Mouse (Mus musculus) forebrain, embryonic 13.5 days (tissue): ENCODE data around the gene Hmg20b. TPM values are rescaled to one million over a fixed set of nuclear protein-coding genes. Genes with fewer than 3 reads are reported as not detected.

ENCODE experiments used
- ATAC-seq: fragments of 200-750 bp; cut with Nextera tagmentation; 2 replicates; pipeline ENCODE4 v1.8.0; 2017
- H3K27ac ChIP-seq: fragments of 300-500 bp; sonication (generic); 2 replicates; pipeline ENCODE4 v1.5.1; 2015; ENCODE audit warnings: inconsistent platforms, mild to moderate bottlenecking, moderate library complexity
- H3K27me3 ChIP-seq: fragments of 300-500 bp; sonication (generic); 2 replicates; pipeline ENCODE4 v1.6.1; 2015; ENCODE audit warnings: mild to moderate bottlenecking, inconsistent platforms
- H3K36me3 ChIP-seq: fragments of 300-500 bp; sonication (generic); 2 replicates; pipeline ENCODE4 v1.6.1; 2015; ENCODE audit warnings: mild to moderate bottlenecking, inconsistent platforms; ENCODE audit not compliant: poor library complexity, severe bottlenecking
- H3K4me1 ChIP-seq: fragments of 300-500 bp; sonication (generic); 2 replicates; pipeline ENCODE4 v1.6.1; 2015; ENCODE audit warnings: inconsistent platforms
- H3K4me2 ChIP-seq: fragments of 300-500 bp; sonication (generic); 2 replicates; pipeline ENCODE4 v1.6.1; 2015; ENCODE audit warnings: inconsistent platforms, mild to moderate bottlenecking, moderate library complexity
- H3K4me3 ChIP-seq: fragments of 300-500 bp; sonication (generic); 2 replicates; pipeline ENCODE4 v1.5.1; 2015; ENCODE audit warnings: mild to moderate bottlenecking, inconsistent platforms
- H3K9ac ChIP-seq: fragments of 300-500 bp; sonication (generic); 2 replicates; pipeline ENCODE4 v1.6.1; 2015; ENCODE audit warnings: mild to moderate bottlenecking, inconsistent platforms
- H3K9me3 ChIP-seq: fragments of 300-500 bp; sonication (generic); replicated peaks from 2 replicates; pipeline ENCODE4 v1.6.1; 2016; ENCODE audit warnings: inconsistent platforms
- WGBS: fragments of 180-500 bp; shearing (Covaris S2); methylation state at CpG from one replicate; pipeline ENCODE4 v1.1.7; 2015; 5-methylcytosine and 5-hydroxymethylcytosine counted together
- polyA plus RNA-seq: library from polyadenylated mRNA; unstranded; fragments of >200 nt; fragmentation: Nextera tagmentation; extraction: Ambion mirVana; gene quantifications from 2 replicates; pipeline ENCODE4 v1.2.1, GENCODE M21; 2015

The Hmg20b gene
- polyA plus RNA-seq, 1 experiment from 2014 or later: 60.6 TPM

GRCm38 (mm10) chr10:81305663-81306062, 44.6 kb downstream of the Hmg20b start:
- H3K36me3 ChIP-seq: peaks cover 52% of the 10 kb centered on the region
- no peak for ATAC-seq

GRCm38 (mm10) chr10:81304597-81305238, 45.6 kb downstream of the Hmg20b start:
- no peak overlapping the region for H3K4me2 ChIP-seq
- no peak overlapping the region for H3K4me3 ChIP-seq
- H3K27me3 ChIP-seq: no peaks in the 10 kb centered on the region
- no peaks in the 10 kb centered on the region for H3K9me3 ChIP-seq
- H3K27ac ChIP-seq: no peak overlapping the region
- 27% methylated on average over 7 of the region's 9 CpGs for WGBS
- H3K4me1 ChIP-seq: peaks cover 16% of the 10 kb centered on the region
- ATAC-seq: 0 out of 2 replicates have a peak, but pooled peaks have one; percentile 41
- no peak overlapping the region for H3K9ac ChIP-seq
- peaks cover 43% of the 10 kb centered on the region for H3K36me3 ChIP-seq

More at GRCm38 (mm10) chr10:81305663-81306062, 44.6 kb downstream of the Hmg20b start:
- Histone ChIP-seq H3K27me3 (no peaks in the 10 kb centered on the region), H3K9me3 (no peaks in the 10 kb centered on the region), H3K4me3 (no peak overlapping the region), H3K4me2 (no peak overlapping the region), H3K4me1 (peaks cover 16% of the 10 kb centered on the region), H3K9ac (no peak overlapping the region), H3K27ac (no peak overlapping the region)
- WGBS: 94% methylated on average over 14 of the region's 14 CpGs

GRCm38 (mm10) chr10:81303761-81304160, 46.5 kb downstream of the Hmg20b start:
- Histone ChIP-seq H3K27me3 (no peaks in the 10 kb centered on the region), H3K9me3 (no peaks in the 10 kb centered on the region), H3K27ac (no peak overlapping the region), H3K9ac (no peak overlapping the region), H3K4me3 (no peak overlapping the region), H3K4me2 (no peak overlapping the region), H3K4me1 (peaks cover 16% of the 10 kb centered on the region), H3K36me3 (peaks cover 33% of the 10 kb centered on the region)
- 87% methylated on average over 7 of the region's 7 CpGs for WGBS
- no peak for ATAC-seq

- Histone ChIP-seq H3K9ac (no peak overlapping the region), H3K36me3 (peaks cover 29% of the 10 kb centered on the region), H3K9me3 (no peaks in the 10 kb centered on the region), H3K27me3 (no peaks in the 10 kb centered on the region), H3K4me1 (peaks cover 16% of the 10 kb centered on the region), H3K27ac (peak overlapping the region; percentile 35; the same call in 1 of the 2 replicates), H3K4me3 (no peak overlapping the region), H3K4me2 (no peak overlapping the region)
- ATAC-seq: no peak
- WGBS: 78% methylated on average over 10 of the region's 10 CpGs
These were observed 47.0 kb downstream of the Hmg20b start for GRCm38 (mm10) chr10:81303258-81303657.

GRCm38 (mm10) chr10:81302781-81303218, 47.5 kb downstream of the Hmg20b start:
- Histone ChIP-seq H3K27me3 (no peaks in the 10 kb centered on the region), H3K4me3 (no peak overlapping the region), H3K9ac (peak overlapping the region; percentile 26; the same call in 1 of the 2 replicates), H3K36me3 (peaks cover 28% of the 10 kb centered on the region), H3K4me2 (no peak overlapping the region), H3K27ac (peak overlapping the region; percentile 35; the same call in 1 of the 2 replicates), H3K9me3 (no peaks in the 10 kb centered on the region), H3K4me1 (peaks cover 16% of the 10 kb centered on the region)
- WGBS: 71% methylated on average over 14 of the region's 14 CpGs
- no peak for ATAC-seq

GRCm38 (mm10) chr10:81302288-81302687, 48.0 kb downstream of the Hmg20b start:
- H3K27ac ChIP-seq: peak overlapping the region; percentile 25; the same call in 1 of the 2 replicates
- ATAC-seq: no peak
- no peak overlapping the region for H3K4me2 ChIP-seq
- 78% methylated on average over 4 of the region's 4 CpGs for WGBS
- peaks cover 16% of the 10 kb centered on the region for H3K4me1 ChIP-seq
- no peaks in the 10 kb centered on the region for H3K9me3 ChIP-seq
- no peak overlapping the region for H3K4me3 ChIP-seq
- no peaks in the 10 kb centered on the region for H3K27me3 ChIP-seq
- H3K9ac ChIP-seq: peak overlapping the region; percentile 50
- peaks cover 22% of the 10 kb centered on the region for H3K36me3 ChIP-seq

- peaks cover 16% of the 10 kb centered on the region for H3K36me3 ChIP-seq
- WGBS: 89% methylated on average over 9 of the region's 9 CpGs
- H3K27me3 ChIP-seq: no peaks in the 10 kb centered on the region
- no peak for ATAC-seq
- no peaks in the 10 kb centered on the region for H3K9me3 ChIP-seq
- peaks cover 20% of the 10 kb centered on the region for H3K4me1 ChIP-seq
- no peak overlapping the region for H3K4me3 ChIP-seq
- no peak overlapping the region for H3K27ac ChIP-seq
- no peak overlapping the region for H3K9ac ChIP-seq
- no peak overlapping the region for H3K4me2 ChIP-seq
These were observed 49.0 kb downstream of the Hmg20b start for GRCm38 (mm10) chr10:81301321-81301720.

- H3K4me2 ChIP-seq: no peak overlapping the region
- no peaks in the 10 kb centered on the region for H3K27me3 ChIP-seq
- 87% methylated on average over 9 of the region's 9 CpGs for WGBS
- H3K9me3 ChIP-seq: no peaks in the 10 kb centered on the region
- H3K4me3 ChIP-seq: no peak overlapping the region
- no peak for ATAC-seq
- H3K4me1 ChIP-seq: peaks cover 25% of the 10 kb centered on the region
- peaks cover 10% of the 10 kb centered on the region for H3K36me3 ChIP-seq
- no peak overlapping the region for H3K9ac ChIP-seq
- no peak overlapping the region for H3K27ac ChIP-seq
These were observed 49.9 kb downstream of the Hmg20b start for GRCm38 (mm10) chr10:81300352-81300907.

- Histone ChIP-seq H3K4me3 (no peak overlapping the region), H3K9me3 (no peaks in the 10 kb centered on the region), H3K27ac (no peak overlapping the region), H3K4me2 (no peak overlapping the region), H3K9ac (no peak overlapping the region), H3K4me1 (peaks cover 31% of the 10 kb centered on the region), H3K36me3 (peaks cover 14% of the 10 kb centered on the region), H3K27me3 (no peaks in the 10 kb centered on the region)
- 92% methylated on average over 14 of the region's 14 CpGs for WGBS
- no peak for ATAC-seq
These were observed 50.5 kb downstream of the Hmg20b start for GRCm38 (mm10) chr10:81299585-81300351.

GRCm38 (mm10) chr10:81298369-81299100, 51.7 kb downstream of the Hmg20b start:
- no peak for ATAC-seq
- 96% methylated on average over 17 of the region's 17 CpGs for WGBS
- Histone ChIP-seq H3K4me1 (peaks cover 44% of the 10 kb centered on the region), H3K4me2 (no peak overlapping the region), H3K36me3 (peaks cover 14% of the 10 kb centered on the region), H3K9ac (no peak overlapping the region), H3K27ac (no peak overlapping the region), H3K27me3 (no peaks in the 10 kb centered on the region), H3K9me3 (no peaks in the 10 kb centered on the region), H3K4me3 (no peak overlapping the region)

- H3K4me1 ChIP-seq: peaks cover 39% of the 10 kb centered on the region
- WGBS: 80% methylated on average over 10 of the region's 10 CpGs
- H3K9me3 ChIP-seq: no peaks in the 10 kb centered on the region
- H3K9ac ChIP-seq: no peak overlapping the region
- no peaks in the 10 kb centered on the region for H3K27me3 ChIP-seq
- ATAC-seq: no peak
- no peak overlapping the region for H3K27ac ChIP-seq
- no peak overlapping the region for H3K4me2 ChIP-seq
- H3K4me3 ChIP-seq: no peak overlapping the region
- H3K36me3 ChIP-seq: peaks cover 14% of the 10 kb centered on the region
These were observed 52.4 kb downstream of the Hmg20b start for GRCm38 (mm10) chr10:81297845-81298244.
